Mouse (Mus musculus) ovary, postnatal 14 days (tissue): ENCODE data around the gene Tbxas1.

Experiments used
- DNase-seq: peaks from one replicate; pipeline ENCODE4 v3.0.0; 2022; ENCODE audit warnings: low spot score

The Tbxas1 gene

DNA sequence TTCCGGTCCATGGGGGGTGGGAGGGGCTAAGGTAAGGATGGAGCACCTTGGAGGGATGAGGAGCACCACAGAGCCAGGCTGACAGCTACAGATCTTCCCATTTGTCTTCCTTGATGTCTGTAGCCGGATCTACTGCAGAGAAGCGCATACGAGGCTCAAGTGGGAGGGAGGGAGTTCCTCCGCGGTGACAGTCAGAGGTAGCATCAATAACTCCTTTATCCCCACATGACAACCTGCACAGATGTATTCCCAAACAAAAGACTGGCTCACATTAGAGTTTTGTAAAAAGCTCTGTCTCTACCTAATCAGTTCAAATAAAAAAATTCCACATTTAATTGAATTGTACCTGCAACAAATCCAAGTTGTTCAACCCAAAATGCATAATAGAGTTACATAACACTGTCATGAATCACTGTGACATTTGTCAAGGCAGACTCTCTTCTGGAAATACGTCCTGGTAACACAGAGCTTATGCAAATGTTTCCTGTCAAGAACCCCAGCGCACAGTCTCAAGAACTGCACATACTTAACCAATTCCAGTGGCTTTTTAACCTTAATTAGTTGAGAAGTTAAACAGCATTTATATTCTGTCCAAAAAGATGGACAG is 86.3 kb downstream of the Tbxas1 start:
- DNase-seq = no peak

DNA sequence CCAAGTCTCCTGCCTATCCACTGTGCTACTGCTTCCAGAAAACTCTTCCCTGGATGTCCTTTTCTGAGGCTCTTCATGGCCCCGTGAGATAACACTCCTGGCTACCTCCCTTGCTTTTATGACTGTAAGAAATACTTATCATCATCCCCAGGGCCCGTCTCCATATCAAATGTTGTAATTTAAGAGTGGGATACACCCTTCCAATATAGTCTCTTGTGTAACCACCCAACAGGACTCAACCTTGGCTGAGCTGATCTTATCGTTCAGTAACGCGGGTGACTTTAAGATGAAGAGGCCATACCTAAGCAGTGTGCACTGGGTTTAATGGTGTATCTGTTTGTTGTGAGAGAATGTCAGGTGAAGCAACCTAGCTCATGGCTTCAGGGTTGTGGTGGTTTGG is 91.6 kb downstream of the Tbxas1 start:
- DNase-seq = no peak

DNA sequence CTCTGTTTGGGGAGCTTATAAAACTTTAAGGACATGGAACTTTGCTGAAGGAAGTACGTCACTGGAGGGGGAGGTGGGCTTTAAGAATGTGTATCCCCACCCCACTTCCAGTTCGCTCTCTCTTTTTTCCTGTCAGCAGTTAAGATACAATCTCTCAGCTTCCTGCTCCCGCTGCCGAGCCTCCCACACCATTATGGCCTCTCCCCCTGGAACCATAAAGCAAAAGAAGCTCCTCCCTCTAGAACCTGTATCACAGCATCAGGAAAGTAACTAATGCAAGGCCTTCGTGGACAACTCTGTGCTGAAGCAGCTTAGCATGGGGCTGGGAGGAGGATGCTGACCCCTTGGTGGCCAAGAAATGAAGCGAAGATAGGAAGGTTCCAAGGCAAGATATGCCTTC is 92.1 kb downstream of the Tbxas1 start:
- DNase-seq = no peak

DNA sequence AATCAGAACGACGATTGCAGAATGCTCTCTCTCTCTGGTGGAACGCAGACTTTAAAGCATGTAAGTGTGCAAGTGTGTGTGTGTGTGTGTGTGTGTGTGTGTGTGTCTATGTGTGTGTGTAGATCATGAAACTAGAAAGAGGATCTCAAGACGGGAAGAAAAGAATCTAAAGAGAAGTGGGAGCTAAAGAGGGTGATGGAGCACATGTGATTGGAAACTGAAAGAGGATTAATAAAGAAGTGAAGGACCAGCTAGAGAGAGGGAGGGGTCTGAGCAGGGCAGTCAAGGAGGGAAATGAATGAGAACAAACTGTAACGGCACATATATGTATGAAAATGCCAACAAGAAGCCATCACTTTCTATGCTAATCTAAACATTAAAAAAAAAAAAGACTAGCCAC is 92.8 kb downstream of the Tbxas1 start:
- no peak for DNase-seq

DNA sequence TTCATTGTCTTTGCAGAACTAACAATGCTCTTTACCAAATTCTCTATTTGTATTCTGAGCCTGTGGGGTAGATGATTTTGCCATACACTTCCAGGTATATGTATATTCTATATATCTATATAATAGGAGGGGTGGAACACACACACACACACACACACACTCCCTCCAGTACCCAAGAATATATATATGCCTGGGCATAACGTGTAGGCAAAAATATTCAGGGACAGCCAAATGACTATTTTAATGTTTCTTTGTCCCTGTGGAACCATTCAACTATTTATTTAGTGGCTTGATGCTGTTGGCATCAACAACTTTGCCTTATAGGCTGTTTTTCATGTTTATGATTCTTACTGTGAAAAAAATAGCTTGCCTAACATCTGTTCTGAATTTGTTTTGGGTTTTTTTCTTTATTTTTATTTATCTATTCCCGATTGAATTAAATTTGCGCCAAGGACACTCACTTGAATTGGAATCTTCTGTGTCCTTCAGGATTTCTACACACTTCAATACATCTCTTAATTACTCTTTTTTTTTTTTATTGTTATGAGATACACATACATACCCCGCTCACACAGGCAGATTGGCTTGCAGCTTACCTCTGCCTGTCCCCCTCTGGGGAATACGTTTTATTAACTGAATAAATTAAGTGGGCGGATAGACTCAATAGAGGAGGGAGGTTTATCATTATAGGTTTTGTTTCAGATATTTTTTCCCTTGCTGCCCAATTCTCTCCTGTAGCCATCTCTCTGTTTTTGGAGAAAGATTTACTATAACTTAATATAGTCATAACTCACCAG is 94.9 kb downstream of the Tbxas1 start:
- no peak for DNase-seq

DNA sequence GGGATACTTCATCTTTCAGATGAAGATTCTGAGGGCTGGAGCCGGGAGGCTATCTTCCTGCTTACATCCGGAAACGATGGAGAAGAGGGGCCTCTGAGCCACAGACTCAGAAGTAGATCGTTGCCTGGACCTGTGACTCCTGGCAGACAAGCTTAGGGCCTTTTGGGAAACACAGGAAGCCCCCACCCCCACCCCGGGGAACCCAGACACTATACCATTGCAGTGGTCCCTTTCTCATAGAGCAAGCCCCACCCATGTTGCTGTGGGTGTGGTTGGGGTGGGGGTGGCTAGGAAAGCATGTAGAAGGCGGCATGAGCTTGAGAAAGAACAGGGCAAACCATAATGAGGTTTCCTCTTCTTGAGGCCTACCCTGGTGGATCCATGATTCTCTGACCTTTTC is 95.6 kb downstream of the Tbxas1 start:
- no peak for DNase-seq

DNA sequence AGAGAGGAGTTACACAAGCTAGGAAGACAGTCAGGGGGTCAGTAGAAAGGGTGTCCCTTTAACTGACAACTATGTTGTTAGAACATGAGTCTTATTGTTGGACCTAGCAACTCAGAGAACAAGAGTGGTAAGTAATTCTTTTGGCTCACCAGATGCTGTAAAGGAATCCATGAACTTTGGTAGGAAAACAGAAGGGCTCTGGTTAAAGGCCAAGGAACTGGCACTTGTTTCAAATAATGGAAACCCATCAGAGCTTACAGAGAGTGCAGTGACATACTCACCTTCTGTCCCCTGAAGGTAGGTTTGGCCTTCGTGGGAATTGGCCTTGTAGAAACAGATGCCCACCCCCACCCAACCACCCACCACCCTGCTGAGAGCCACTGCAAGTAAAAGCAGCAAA is 97.6 kb downstream of the Tbxas1 start:
- no peak for DNase-seq

DNA sequence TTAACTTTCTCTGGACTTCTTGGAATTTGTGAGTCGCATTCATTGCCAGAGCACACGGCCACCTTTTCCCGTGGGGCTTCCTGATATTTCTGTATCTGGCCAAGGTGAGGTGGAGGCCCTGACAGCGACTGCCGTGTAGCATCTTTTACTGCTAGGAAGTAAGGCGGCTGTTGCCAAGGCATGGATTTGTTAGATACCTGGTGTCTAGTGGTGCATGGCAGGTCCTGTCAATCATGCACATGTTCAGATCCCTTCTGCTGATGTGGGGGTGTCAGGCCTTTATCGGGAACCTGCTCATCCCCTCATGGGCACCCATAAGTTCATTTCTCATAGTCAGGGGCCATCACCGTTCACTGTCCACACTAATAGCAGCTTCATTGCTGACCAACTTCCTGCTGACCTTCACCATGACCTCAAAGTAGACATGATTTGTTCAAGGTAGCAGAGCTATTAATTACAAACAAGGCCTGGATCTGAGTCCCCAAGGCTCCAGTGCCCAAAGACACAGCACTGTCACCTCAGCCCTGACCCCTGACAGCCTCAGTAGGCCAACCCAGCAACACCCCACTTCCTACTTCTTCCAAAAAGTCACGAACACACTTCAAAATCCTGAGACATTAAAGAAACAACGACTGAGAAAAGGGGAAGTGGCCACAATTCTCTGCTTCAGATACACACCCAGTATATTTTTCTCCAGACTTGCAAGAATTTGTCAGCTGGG is 98.4 kb downstream of the Tbxas1 start:
- no peak for DNase-seq

DNA sequence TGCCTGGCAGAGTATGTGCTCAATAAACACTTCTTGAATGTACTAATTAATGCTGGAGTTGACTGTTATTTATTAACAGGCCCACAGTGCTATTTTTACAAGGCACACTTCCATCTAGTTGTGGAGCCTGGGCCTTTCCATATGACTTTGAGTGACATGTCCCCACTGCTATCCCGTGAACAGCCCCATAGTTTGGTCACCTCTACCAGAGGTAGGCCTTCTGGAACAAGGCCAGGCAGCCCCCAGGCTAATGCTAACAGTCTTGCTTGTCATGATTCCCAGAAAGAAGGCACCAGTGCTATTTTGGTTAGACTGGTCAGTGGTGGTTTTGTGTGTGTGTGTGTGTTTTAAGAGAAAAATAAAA is 98.9 kb downstream of the Tbxas1 start:
- DNase-seq = no peak

DNA sequence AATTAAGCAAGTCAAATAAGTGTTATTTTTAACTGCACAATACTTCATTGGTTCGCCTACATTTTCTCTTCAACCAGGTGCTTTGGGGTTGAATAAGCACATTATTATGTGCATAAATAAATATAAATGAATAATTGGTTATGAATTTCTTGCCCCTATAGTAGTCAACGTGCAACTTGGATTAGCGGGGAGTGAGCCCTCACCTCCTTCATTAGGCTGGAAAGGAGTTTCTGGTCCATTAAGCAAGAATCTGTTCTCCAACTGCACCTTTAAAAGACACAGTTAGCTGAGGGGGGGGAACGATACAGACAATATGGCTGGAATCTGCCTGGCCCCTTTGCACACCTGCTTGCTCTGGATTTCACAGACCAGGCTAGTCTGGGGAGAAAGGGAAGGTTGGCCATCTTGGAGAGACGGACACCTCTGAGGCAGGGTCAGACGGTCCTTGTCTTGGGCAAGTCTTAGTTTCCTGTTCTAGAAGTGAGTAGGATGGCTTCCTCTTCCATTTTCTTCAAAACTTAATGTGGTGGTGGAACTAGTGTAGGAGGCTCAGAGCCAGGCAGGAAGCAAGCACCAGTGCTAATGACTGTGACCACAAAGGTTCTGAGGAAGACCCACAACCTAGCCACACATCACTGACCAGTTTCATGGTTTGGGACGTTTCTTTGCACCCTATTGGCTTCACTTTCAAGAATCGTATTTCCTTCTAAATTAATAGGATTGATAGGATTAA is 99.5 kb downstream of the Tbxas1 start:
- DNase-seq = no peak

DNA sequence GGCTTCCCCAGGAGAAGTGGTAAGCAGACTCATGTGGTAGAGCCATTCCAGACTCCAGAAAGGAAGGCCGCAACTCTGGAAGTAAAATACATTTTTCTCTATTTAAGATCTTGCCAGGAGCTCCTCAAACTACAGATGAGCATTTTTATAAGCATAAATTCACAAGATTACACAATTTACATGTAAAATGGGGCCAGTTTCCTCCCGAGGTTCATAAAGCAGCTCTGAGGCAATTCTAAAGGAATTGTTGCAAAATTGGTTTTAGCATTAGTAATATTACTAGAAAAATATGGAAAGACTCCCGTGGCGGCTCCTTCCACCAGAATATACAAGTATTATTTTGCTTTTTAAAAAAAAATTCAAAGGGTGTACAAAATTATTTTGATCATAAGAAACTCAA is 100.7 kb downstream of the Tbxas1 start:
- DNase-seq = no peak

DNA sequence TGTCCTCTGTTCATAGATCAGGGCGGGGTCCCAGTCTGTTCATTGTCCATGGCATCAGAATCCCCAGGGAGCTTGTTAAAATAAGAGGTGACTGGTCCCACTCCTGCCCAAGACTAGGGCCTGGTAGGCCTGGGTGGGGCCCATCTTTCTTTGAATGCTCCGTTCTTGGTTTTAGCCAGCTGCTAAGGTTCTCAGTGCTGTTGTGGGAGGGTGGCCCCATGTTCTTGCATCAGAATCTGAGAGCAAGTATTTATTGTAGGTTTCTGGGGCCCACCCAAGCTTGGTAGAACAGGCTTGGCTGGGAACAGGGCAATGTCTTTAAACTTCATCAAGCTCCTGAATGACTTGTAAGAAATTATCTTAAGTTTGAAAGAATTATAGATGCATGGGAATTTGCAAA is 101.2 kb downstream of the Tbxas1 start:
- DNase-seq = no peak

DNA sequence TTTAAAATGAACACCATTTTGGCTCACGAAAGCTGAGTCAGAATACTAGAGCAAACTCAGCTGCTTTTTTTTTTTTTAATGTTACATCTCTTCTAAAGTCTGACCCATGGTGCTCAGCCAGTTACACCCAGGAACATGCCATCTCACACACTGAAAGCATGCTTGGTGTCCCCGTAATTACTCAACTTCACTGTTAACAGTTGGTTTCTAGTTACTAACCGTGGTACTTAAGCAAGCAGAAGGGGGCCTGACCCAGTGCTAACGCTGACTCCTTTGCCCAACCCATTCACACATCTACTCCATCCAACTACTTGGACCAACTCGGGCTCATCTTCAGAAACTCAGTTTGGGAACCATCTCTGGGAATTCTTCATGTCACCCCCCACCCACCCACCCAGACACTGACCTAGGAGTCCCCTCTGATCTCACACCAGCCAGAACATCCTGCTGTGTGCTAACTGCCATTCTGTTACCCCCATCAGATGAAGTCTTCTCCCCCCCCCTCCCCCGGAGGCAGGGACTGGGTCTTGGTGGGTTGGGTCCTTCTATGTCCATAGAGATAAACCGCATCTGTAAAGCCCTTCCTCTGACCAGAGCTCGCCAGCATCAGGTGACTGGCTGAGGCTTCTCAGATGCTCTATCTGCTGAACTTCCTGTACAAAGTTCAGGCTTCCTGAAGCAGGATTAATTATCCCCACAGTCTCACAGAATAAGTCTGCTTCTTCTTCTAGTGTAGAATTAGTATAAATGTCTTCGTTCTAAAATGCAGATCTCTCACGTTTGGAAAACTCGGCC is 105.9 kb downstream of the Tbxas1 start:
- no peak for DNase-seq

DNA sequence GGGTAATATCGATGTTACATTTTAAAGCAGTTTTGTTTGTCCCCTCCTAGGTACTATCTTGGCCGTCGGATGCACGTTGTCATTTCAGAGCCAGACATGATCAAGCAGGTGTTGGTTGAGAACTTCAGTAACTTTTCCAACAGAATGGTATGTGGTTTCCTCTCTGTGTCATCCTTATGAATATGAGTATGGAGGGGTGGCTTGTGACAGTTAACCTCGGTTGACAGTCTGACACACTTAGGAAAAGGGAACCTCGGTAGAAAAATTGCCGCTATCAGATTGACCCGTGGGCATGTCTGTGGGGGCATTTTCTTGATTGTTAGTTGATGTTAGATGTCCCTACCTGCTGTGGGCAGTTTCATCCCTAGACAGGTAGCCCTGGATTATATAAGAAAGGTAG is 106.9 kb downstream of the Tbxas1 start:
- no peak for DNase-seq

DNA sequence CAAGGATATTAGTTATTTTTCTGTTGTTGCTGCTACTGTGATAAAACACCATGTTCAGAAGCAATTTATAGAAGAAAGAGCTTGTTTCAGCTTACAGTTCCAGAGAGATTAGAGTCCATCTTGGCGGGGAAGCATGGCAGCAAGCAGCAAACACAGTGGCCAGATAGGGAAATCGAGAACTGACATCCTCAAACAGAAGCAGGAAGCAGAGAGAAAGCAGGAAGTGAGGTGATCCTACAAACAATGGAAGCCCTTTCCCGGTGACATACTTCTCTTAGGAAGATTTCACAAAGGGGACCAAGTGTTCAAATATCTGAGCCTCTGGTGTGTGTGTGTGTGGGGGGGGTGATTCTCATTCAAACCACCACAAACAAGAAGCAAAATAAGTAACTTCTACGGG is 107.5 kb downstream of the Tbxas1 start:
- no peak for DNase-seq

DNA sequence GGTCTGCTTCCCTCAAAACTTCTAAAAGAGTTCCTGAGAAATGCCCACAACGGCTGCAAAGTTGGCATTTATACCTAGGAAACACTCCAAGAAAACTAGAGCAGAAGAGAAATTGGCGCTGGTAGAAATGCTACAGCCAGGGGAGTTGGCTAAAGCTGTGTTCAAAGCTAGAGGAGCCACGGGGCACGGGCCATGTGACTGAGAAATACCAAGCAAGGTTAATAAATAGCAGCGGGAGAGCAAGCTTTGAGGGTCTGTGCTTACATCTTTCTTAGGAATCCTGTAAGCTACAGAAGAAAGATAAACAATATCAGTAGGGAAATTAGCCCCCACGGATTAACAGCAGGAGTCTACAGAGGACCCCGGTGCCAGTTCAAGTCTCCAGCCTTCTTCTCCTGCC is 107.9 kb downstream of the Tbxas1 start:
- DNase-seq = no peak

DNA sequence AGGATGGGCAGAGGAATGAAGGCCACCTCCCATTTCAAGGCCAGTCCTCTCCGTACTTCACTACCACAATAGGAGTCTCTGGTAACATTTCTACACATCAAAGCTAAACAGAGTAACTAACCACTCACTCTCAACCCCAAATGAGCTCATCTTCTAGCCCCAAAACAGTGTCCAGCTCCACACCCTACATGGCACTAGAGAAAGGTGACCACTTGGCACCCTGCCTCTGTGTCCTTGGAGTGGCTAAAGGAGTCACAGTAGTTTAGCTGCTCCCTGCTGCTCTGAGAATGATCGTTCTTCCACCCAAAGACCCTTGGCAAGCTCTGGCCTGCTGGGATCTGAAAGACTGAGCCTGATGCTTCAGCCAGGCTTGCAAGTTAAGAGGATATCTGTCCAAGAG is 109.4 kb downstream of the Tbxas1 start:
- DNase-seq = no peak

DNA sequence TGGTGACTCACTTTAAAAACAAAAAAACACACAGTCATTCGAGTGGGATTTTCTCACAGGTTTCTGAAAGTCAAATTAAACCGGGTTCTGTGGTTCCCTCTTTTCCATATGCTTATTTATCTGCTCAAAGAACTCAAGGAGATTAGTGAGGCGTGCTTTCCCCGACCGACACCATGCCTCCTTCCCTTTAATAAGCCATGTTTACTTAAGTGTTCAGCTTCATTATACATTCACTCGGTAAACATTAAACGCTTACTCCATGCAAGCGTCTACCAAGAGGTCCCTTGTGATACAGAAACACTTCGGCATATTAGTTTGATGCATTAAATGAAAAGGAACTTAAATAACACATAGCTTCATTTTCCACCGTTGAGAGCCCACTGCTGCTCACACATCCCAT is 111.4 kb downstream of the Tbxas1 start:
- DNase-seq = no peak

DNA sequence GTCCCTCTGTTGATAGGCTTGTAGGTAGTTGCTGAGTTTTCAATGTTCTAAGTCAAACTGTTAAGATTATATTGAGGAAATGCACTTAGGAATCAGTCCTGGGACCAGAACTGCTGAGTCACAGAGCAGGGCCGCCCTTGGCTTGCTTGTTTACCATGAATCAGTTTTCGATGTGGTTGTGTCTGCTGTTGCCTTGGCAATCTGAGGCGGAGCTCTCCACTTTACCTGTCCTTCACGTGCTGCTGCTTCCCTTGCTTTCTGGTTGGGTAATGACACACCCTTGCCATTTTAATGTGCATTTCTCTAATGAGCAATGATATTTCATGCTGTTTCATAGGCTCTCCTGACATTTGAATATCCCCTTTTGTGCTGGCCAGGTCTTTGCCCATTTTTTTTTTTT is 116.8 kb downstream of the Tbxas1 start:
- no peak for DNase-seq

DNA sequence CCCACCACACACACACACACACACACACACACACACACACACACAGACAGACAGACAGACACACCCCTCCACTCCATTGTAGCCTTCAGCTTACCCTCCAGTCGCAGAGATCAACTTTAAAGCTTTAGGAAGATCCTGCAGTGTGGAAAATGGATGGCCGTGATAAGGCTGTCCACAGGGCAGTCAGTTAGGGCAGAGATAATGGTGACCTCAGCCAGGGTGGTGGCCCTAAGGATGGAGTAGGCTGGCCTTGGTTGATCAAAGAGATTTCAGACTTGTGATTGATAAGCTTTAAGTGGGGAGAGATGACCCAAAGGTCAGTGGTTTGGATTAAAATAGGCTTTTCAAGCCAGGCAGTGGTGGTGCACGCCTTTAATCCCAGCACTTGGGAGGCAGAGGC is 120.6 kb downstream of the Tbxas1 start:
- DNase-seq = no peak

DNA sequence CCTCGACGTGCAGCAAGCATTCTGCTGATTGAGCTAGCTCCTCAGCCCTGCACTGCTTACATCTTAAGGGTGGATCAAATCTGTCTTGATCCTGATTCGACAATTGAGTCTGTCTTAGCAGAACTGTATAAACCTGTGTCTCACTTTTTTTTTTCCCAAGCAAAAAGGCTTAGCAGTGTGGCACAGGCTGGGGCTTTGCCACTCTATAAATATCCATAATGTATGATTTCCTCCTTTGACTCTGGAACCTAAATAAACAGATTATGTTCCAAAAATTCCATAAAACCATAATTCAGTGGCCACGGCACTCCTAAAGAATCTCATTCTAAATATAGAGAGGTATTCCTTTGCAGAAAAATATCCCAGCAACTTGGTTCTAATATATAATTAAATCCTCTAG is 122.6 kb downstream of the Tbxas1 start:
- no peak for DNase-seq

DNA sequence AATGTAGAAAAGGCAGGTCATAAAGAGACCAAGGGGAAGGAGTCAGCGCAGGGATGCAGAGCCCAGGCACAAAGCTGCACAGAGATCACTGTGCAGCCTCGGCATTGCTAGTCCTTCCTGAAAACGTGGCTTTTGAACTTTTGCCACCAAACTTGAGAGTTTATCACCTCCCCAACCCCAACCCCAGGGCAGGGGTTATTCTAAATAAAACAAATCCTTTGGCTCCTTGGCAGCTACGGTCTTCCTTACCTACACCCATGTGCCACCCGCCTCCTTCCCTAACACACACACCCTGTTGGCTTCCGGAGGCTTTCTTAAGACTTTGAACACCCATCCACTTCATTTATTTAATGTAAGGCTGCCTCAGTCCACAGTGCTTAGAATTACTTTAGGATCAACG is 127.9 kb downstream of the Tbxas1 start:
- DNase-seq = no peak
